Mouse (Mus musculus): ENCODE data around the gene Slc52a3.

- no peak for TF ChIP-seq CTCF (IDR thresholded peaks at IDR 0.05; ENCODE audit: extremely low read depth, insufficient read depth, insufficient read length, insufficient replicate concordance)
- no peak for TF ChIP-seq POLR2A (IDR thresholded peaks at IDR 0.05; ENCODE audit: low read depth, low read length)
These were observed 2.6 kb downstream of the Slc52a3 start for GRCm38 (mm10) chr2:151998932-151999331.
